Mouse (Mus musculus) testis, adult 2 months (tissue): ENCODE data around the gene Gm26602. TPM values are rescaled to one million over a fixed set of nuclear protein-coding genes. Genes with fewer than 3 reads are reported as not detected.

ENCODE experiments used
- H3K27ac ChIP-seq: fragments of 200-500 bp; 2 replicates; pipeline ENCODE4 v1.5.1; 2012; ENCODE audit warnings: low read depth, low read length; ENCODE audit not compliant: control insufficient read depth, insufficient read depth
- H3K27me3 ChIP-seq: fragments of 200-500 bp; 2 replicates; pipeline ENCODE4 v1.6.1; 2012; ENCODE audit warnings: mild to moderate bottlenecking, low read length, moderate library complexity; ENCODE audit not compliant: control insufficient read depth, insufficient read depth
- H3K36me3 ChIP-seq: fragments of 200-500 bp; 2 replicates; pipeline ENCODE4 v1.6.1; 2012; ENCODE audit warnings: mild to moderate bottlenecking, low read length; ENCODE audit not compliant: control insufficient read depth, insufficient read depth
- H3K4me1 ChIP-seq: fragments of 200-500 bp; 2 replicates; pipeline ENCODE4 v1.6.1; 2012; ENCODE audit warnings: low read length; ENCODE audit not compliant: control insufficient read depth, insufficient read depth
- H3K4me3 ChIP-seq: fragments of 200-500 bp; 2 replicates; pipeline ENCODE4 v1.5.1; 2012; ENCODE audit warnings: low read depth, mild to moderate bottlenecking, low read length, moderate library complexity, mixed read lengths; ENCODE audit not compliant: control insufficient read depth
- CTCF ChIP-seq: fragments of 200-500 bp; IDR thresholded peaks from 2 replicates; pipeline ENCODE4 v1.5.1; 2012; ENCODE audit warnings: low read depth, mild to moderate bottlenecking, inconsistent platforms, low read length, moderate library complexity; ENCODE audit not compliant: control insufficient read depth, insufficient read depth, insufficient replicate concordance
- POLR2A ChIP-seq: fragments of 200-500 bp; IDR thresholded peaks from 2 replicates; pipeline ENCODE4 v1.6.1; 2012; ENCODE audit warnings: low read depth, mild to moderate bottlenecking, inconsistent platforms, low read length, moderate library complexity; ENCODE audit not compliant: control insufficient read depth
- polyA plus RNA-seq: library from polyadenylated mRNA; depleted of rRNA; stranded (reverse); fragments of >200 nt; gene quantifications from 2 replicates; pipeline ENCODE4 v1.2.3, GENCODE M21; 2012

Gm26602 gene
- polyA plus RNA-seq, 1 experiment: not detected

- Histone ChIP-seq H3K36me3 (no peaks in the 10 kb centered on the region), H3K27ac (no peak overlapping the region), H3K4me3 (no peak overlapping the region), H3K4me1 (peaks cover 21% of the 10 kb centered on the region), H3K27me3 (no peaks in the 10 kb centered on the region)
- TF ChIP-seq CTCF (no peak), POLR2A (no peak)
Observed at GRCm38 (mm10) chr10:79914948-79915596, 4.4 kb downstream of the Gm26602 start.

GRCm38 (mm10) chr10:79916081-79916480, 5.4 kb downstream of the Gm26602 start:
- Histone ChIP-seq H3K27ac (no peak overlapping the region), H3K36me3 (no peaks in the 10 kb centered on the region), H3K27me3 (no peaks in the 10 kb centered on the region), H3K4me3 (peak overlapping the region; percentile 84), H3K4me1 (peaks cover 26% of the 10 kb centered on the region)
- TF ChIP-seq CTCF (no peak), POLR2A (no peak)

- Histone ChIP-seq H3K4me3 (peak within 1 kb of the TSS; percentile 84), H3K4me1 (peaks cover 26% of the 10 kb centered on the region), H3K27me3 (no peaks in the 10 kb centered on the region), H3K36me3 (no peaks in the 10 kb centered on the region), H3K27ac (no peak within 1 kb of the TSS; the same call in 1 of the 2 replicates)
- TF ChIP-seq CTCF (no peak), POLR2A (peak; percentile 66)
Observed at GRCm38 (mm10) chr10:79916808-79917531, 6.3 kb downstream of the Gm26602 start, which contains the start of gene Kiss1r. TSS of gene Kiss1r (plus strand) at chr10:79916971.

- H3K4me3 ChIP-seq: no peak overlapping the region
- H3K27me3 ChIP-seq: no peaks in the 10 kb centered on the region
- peaks cover 26% of the 10 kb centered on the region for H3K4me1 ChIP-seq
Observed at GRCm38 (mm10) chr10:79917532-79918100, 7.0 kb downstream of the Gm26602 start.

GRCm38 (mm10) chr10:79918231-79919078, 7.8 kb downstream of the Gm26602 start:
- Histone ChIP-seq H3K4me3 (no peak overlapping the region), H3K36me3 (no peaks in the 10 kb centered on the region), H3K4me1 (peaks cover 26% of the 10 kb centered on the region), H3K27me3 (no peaks in the 10 kb centered on the region), H3K27ac (no peak overlapping the region)
- no peak for TF ChIP-seq CTCF
- TF ChIP-seq POLR2A: no peak

More at GRCm38 (mm10) chr10:79917532-79918100, 7.0 kb downstream of the Gm26602 start:
- no peak overlapping the region for H3K27ac ChIP-seq
- H3K36me3 ChIP-seq: no peaks in the 10 kb centered on the region
- TF ChIP-seq CTCF (no peak), POLR2A (no peak)

- H3K27me3 ChIP-seq: no peaks in the 10 kb centered on the region
- no peak for TF ChIP-seq POLR2A
Observed at GRCm38 (mm10) chr10:79919251-79919849, 8.7 kb downstream of the Gm26602 start.

More at GRCm38 (mm10) chr10:79919251-79919849, 8.7 kb downstream of the Gm26602 start:
- H3K4me3 ChIP-seq: no peak overlapping the region
- H3K4me1 ChIP-seq: peaks cover 26% of the 10 kb centered on the region
- no peaks in the 10 kb centered on the region for H3K36me3 ChIP-seq
- no peak overlapping the region for H3K27ac ChIP-seq
